Mouse (Mus musculus) T-helper 17 cell (primary cell): ENCODE data around the gene Snx4.

Experiments used
- in situ Hi-C, 2 experiments: fragments of 300-600 bp; cut with MboI, MseI; formaldehyde crosslinking; loops; 1 replicate in 1 of 2; 2 replicates in 1 of 2; pipeline ENCODE4 v1.15.1; 2025; ENCODE audit warnings: high pct_unique_total_duplicates in 2 of 2

Gene Snx4

DNA sequence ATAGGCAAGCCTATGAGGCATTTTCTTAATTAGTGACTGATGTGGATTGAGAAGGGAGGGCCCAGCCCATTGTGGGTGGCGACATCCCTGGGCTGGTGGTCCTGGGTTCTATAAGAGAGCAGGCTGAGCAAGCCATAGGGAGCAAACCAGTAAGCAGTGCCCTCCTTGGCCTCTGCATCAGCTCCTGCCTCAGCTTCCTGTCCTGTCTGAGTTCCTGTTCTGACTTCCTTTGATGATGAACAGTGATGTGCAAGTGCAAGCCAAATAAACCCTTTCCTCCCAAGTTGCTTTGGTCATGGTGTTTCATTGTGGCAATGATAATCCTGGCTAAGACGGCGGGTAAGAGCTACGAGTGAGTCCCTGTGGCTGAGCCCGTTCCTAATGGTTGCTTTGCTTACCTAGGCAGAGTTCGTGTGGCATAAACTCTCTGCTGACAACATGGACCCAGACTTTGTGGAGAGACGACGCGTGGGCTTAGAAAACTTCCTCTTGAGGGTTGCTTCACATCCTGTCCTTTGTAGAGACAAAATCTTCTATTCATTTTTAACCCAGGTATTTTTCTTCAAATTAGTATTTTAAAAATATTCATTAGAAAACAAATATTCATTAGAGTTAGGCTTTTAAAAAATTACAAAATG lies 16.5 kb downstream of the Snx4 start:
- in situ Hi-C loops: no loop called here

DNA sequence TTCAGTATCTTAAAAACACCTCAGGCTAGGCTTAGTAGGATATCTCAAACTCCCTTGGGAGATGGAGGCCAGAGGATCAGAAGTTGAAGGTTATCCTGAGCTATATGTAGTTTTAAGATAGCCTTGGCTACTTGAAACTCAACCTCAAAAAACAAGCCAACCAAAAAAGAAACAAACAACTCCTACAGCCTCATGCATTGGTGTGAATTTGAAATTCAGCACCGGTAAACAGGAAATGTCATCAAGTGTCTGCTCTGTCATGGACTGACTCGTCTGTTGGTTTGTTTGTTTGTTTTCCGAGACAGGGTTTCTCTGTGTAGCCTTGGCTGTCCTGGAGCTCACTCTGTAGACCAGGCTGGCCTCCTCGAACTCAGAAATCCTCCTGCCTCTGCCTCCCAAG lies 20.6 kb downstream of the Snx4 start:
- in situ Hi-C loops: no loop called here

DNA sequence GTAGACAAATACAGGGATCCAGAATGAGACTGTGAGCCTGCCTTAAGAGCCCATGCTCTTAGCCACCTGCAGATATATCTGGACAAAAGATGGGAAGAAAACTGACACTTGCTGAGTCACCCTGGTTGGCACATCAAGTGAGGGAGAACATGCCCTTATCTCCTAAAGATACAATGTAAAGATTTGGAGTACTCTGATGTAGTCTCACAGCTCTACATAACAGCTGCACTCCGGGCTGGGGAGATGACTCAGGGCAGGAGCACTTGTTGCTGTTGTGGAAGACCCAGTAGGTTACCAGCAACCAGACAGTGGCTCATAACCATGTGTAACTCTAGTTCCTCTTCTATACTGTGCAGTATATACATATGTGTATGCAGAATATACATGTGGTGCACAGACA lies 31.8 kb downstream of the Snx4 start:
- in situ Hi-C loops: no loop called here

DNA sequence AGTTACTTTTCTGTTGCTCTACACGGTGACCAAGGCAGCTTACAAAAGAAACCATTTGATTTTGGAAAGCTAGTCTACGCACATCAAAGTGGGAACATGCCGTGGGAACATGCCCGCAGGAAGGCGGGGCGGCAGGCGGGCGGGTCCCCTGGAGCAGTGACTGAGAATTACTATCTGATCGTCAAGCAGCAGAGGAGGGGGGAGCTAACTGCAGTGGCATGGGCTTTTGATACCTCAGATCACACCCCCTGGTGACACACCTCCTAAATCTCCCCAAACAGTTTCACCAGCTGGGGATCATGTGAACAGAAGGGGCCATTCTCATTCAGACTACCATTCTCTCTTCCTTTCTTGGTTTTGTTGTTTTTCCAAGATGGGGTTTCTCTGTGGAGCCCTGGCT lies 37.3 kb downstream of the Snx4 start:
- in situ Hi-C loops: no loop called here

DNA sequence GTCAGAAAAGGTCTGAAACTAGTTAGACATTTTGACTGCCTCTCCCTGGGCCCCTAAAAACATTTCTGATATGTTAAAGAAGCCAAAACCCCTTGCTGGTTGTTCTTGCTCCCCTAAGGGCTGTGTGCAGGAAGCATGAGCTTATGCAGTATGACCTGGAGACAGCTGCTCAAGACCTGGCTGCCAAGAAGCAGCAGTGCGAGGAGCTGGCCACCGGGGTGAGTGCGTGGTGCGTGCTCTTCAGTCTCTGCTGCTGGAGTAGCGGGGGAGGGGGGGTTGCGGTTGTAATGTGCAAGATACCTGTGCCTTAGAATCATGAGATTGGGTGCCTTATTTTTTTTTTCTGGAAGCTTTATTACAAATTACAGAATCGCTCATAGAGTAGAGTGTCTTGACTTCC lies 38.7 kb downstream of the Snx4 start:
- in situ Hi-C loops: no loop called here

DNA sequence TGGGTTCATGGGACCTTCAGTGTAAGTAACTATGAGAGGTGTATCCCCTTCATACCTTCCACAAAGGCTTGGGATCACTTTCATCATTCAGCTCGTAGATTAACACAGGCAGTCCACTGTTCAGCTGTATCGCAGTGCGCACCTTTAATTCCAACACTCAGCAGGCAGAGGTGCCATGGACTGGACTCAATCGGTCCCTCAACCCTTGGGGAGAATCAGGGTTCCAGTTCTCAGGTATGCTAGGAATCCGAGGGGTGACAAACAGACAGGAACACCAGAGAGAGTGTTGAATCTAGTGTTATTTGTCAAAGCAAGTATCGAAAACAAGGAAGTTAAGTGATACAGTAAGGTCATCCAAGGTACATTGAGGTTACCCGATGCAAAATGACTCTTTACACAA lies 41.0 kb downstream of the Snx4 start:
- in situ Hi-C loops: no loop called here

DNA sequence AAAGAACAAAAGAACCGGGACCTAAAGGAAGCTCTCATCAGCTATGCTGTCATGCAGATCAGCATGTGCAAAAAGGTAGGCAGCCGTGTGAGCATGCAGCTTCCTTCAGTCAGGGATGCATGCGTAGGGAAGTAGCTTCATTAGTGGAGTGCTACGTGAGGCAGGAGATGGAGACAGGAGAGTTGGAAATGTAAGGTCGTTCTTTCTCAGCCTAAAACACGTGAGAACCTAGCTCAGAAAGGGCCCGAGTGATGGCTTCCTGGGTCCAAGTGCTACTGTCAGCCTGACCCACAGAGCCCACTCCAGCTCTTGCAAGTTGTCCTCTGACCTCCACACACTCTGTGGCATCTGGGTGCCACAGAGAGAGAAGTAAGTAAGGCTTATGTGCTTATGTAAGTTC lies 43.4 kb downstream of the Snx4 start:
- in situ Hi-C loops: no loop called here

DNA sequence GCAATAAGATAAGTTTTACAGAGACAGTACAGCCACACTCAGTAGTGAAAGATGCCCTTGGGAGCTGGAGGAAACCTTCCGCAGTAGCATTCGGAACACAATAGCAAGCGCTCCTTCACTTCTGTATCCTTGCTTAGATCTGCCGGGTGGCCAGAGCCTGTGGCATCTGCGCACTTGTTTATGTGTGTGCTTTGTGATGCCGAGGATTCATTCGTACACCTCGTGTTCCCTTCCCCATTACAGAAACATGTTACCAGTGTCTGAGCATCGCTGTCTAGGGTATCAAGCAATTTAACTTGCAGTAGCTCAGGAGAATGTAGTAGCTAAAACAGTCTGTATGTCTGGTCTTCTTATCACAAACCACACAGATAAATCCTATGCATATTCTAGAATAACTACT lies 44.1 kb downstream of the Snx4 start:
- in situ Hi-C loops: no loop called here

DNA sequence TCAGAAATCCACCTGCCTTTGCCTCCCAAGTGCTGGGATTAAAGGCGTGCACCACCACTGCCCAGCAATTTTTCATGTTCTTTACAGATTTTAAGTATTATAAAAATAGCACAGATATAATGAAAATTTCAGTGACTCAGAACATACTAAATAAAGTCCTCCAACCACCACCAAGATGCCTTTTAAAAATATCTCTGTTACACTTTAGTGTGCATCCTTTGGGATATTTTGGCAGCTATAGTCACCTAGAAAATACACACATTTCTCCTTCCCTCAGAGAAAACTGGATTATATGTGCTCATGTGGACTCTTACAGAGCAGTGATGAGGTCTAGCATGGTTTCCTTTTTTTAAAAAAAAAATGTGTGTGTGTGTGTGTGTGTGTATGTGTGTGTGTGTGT lies 46.3 kb downstream of the Snx4 start:
- in situ Hi-C loops: no loop called here

DNA sequence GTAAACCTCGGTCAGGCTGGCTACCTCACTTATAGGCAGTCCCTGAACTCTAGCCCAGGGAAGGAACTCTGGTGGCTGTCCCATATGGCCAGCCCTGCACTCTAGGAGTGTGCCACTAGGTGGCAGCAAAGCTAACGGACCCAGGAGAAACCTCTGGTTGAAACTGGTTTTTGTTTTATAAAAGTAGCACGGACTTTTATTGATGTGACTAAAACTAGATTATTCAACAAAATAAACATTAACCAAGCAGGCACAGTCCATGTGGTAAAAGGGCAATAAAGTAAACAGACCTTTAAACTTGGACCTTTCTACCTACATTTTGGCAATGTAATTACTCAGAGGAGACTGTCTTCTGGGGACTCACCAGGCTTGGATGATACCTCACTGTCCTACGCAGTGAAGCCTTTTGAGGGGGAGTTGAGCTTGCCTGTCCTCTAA lies 55.4 kb downstream of the Snx4 start:
- in situ Hi-C loops: no loop called here

DNA sequence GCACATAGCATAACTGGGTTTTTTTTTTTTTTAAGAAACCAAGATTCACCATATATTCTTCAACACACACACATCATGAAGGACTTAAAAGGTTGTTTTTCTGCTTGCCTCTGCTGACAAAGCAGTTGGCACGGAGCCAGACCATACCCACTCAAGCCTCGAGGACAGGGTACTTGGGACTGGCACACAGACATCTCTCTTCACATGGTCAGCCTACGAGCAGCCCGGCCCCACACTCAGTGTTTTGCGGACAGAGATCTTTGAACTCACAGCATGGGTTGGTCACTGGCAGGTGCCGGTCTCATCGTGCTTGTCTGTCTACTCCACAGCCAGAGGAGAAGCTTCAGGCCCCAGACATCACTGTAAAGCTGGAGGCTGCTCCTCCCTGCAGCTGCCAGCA lies 56.5 kb downstream of the Snx4 start:
- in situ Hi-C loops: no loop called here

DNA sequence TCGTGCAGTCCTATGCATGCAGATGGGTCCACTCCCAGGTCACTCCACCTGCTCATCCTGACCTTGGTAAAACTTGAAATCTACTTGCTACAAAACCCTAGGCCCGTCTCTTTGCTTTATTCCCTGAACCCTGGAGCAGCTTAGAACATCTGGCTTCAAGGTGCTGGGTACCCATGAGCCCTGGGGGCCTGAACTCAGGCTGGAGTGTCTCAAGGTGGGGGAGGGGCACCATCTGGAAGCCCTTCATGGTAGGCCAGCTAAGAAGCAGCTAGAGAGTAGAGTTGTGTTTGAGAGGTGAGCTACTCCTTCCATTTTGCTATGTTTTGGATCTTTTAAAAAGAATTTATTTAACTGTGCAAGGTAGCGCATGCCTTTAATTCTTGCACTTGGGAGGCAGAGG lies 57.8 kb downstream of the Snx4 start:
- in situ Hi-C loops: no loop called here

DNA sequence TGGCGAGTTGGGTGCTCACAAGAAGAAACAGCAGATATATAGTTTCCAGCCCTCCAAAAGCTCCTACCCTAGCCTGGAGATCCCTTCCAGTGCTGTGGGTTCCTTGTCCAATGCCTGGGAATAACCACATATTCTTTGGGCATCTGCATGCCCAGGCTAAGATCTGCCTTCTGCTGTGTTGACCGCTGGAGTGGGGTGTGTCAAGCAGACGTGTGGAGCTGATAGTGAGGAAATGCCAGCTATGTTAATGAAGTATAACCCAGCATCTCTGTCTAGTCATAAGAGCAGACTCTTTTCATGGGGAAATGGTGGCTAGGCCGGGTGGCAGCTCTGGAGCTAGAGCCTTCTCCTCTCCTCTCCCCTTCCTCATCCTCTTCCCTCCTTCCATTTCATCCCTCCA lies 64.4 kb downstream of the Snx4 start:
- in situ Hi-C loops: no loop called here

DNA sequence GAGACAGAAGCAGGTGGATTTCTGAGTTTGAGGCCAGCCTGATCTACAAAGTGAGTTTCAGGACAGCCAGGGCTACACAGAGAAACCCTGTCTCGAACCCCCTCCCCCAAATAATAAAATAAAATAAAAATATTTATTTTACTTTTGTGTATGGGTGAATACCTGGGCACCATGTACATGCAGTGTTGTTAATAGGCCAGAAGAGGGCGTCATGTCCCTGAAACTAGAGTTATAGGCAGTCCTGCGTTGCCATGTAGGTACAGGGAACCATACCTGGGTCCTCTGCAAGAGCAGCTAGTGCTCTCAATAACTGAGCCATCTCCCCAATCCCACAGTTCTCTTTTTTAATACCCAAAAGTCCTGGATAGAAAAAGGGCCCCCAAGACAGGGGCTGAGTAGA lies 66.4 kb downstream of the Snx4 start:
- in situ Hi-C loops: no loop called here

DNA sequence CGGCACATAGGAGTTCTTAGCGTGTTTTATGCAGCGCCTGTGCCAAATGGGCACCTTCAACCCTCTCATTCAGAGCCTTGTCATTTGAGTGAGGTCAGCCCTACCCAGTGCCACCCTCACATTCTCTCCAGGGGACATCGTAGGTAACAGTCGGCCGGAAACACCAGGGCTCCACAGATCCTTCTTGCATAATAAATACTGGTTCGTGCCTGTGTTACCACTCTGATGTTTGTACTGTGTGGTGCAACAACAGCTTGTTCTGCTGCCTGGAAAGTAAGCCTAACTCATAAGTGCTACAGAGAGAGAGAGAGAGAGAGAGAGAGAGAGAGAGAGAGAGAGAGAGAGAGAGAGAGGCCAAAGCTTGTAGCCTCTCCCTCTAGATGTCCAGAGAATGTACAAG lies 66.8 kb downstream of the Snx4 start:
- in situ Hi-C loops: no loop called here

DNA sequence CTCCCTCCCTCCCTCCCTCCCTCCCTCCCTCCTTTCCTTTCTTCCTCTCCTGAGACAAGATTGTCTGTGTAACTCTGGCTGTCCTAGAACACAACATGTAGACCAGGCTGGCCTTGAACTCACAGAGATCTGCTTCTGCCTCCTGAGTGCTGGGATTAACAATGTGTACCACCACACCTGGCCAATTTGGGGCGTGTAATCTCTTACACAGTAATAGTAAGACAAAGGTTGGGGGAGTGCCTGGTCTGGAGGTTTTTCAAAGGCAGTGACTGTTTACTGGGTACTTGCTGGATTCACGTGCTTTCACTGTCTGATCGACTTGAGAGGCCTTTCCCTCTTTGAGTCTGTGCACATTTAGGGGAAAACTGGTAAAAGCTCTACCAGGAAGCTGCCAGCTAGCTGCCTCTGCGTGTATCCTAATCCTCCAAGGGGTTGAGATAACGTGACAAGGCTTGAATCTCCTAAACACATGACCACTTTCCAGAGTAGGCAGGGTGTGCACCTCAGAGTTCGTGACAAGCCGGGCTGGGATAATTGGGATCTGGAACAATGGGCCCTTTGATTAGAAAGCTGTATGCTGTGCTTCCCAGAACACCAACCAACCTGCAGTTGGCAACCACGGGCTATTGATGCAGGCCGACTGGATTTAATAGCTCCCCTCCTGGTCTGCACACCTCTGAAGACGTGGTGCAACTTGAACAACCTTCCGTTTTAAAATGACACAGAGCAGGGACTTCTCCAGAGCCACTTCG lies 74.6 kb downstream of the Snx4 start:
- in situ Hi-C loops: no loop called here

DNA sequence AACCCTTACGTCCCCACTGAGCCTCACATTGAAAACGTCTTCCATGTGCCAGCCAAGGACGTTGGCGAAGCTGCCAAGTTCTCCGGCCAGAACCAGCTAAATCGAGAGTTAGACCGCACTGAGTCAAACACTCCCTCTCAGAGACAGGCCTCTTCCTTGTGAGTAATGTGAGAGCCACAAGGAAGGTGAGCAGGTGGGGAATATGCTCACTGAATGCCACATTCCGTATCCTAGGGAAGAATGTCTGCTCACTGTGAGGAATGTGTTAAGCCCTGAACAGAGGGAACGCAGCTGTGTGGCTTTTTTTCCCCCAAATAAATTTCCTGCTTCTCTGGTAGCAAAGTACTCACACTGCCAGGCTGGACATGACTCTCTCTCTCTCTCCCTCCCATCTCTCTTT lies 75.3 kb downstream of the Snx4 start:
- in situ Hi-C loops: no loop called here

DNA sequence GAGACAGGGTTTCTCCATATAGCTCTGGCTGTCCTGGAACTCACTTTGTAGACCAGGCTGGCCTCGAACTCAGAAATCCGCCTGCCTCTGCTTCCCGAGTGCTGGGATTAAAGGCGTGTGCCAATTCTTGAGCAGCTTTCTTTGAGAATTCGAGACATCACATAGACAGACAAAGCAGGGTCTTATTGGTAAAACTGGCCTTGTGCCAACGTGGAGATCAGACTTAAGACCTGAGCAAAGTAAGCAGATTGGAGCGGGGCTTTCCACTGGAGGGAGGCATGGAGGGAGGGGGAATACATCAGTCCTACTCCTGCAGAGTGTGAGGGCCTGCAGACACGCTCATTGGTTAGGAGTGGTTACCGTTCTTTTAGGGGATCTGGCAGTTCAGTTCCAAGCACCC lies 75.9 kb downstream of the Snx4 start:
- in situ Hi-C loops: no loop called here

DNA sequence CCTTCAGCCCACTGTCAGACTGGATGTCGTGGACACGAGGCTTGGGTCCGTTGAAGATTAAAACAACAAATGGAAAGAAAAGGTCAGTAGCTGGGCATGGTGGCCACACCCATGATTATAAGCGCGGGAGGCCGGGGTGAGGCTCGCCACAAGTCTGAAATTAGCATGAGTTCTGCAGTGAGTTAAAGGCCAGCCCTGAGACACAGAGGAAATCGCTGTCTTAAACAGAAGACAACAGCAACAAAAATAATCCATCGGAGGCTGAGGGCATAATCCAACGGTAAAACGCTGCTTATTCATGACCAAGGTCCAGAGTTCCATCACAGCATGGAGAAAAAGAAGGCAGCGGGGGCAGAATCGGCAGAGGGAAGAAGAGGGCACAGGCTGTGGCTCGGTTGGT lies 81.8 kb downstream of the Snx4 start:
- in situ Hi-C loops: loop anchor here in 1 of 2 experiments (10.0 kb wide), 1 partner anchor 152 kb away; no protein-coding TSS in a partner anchor

DNA sequence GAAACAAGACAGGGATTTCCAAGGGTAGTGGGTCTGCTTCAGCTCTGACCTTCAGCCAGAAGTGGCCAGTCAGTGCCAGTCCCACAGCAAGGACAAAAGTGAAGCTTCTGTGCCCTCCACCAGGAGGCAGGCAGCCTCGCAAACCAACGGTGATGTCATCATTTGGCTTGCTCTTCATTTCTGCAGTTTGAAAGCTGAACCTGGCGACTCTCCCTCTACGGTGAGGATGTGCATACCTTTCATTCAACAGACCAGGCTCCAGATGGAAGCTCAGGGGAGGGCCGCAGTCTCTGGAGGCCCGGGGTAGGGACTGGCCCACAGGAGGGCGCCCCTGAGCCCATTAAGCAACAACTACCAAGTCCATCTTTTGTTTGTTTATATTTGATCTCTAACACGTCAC lies 85.9 kb downstream of the Snx4 start:
- in situ Hi-C loops: loop anchor here in 1 of 2 experiments (10.0 kb wide), 1 partner anchor 148 kb away; no protein-coding TSS in a partner anchor

DNA sequence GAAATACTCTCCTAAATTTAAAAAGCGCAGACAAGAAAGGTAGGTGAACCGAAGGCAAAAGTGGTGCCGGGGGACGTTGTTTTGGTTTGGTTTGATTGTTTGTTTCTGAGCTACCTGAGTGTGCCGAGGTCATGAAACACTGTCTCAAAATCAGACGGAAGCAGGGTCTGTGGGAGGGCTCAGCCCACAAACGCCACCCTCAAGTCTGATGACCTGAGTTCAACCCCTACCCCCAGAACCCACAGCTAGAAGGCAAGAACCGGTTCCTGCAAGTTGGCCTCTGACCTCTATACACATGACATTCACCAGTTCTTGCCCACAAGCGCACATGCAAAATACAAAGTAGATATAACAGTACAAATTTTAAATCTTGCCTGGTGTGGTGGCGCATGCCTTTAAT lies 86.4 kb downstream of the Snx4 start:
- in situ Hi-C loops: loop anchor here in 1 of 2 experiments (10.0 kb wide), 1 partner anchor 147 kb away; no protein-coding TSS in a partner anchor

DNA sequence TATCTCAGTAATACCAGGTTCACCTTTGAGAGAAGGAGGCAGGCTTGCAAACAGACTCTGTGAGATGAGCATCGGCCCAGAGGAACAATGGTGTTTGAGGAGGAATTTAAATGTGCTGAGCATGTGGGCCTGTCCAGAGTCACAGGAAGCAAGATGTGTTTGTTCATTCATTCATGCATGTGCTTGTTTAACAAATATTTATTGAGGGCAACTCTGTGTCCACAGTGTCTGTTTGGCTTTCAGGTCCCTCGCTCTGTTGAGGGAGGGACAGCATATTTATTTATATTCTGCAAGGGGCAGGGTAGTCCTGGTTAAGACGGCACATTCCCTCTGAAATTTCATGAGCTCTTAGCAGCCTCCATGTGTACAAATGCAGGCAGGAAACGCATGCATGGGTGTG lies 87.2 kb downstream of the Snx4 start:
- in situ Hi-C loops: loop anchor here in 1 of 2 experiments (10.0 kb wide), 1 partner anchor 146 kb away; no protein-coding TSS in a partner anchor

DNA sequence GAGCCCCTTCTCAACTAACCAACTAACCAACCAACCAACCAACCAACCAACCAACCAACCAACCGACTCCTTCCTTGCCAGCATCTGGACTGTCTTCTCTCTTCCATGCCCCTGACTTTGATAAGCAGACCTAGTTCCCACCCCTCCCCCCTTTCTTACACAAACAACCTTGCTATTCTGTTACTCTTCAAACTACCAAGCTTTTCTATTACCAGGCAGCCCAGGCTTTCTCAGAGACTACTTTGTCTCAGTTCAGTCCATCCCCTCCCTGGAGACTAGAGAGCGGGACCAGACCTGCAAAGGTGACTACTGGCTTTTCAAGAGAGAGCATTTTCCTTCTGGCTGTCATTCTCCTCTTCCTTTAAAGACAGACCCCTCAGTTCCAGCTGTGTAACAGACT lies 88.2 kb downstream of the Snx4 start:
- in situ Hi-C loops: loop anchor here in 1 of 2 experiments (10.0 kb wide), 1 partner anchor 145 kb away; no protein-coding TSS in a partner anchor
